Comparison of ENCODE assay signal across 16 mouse cellular contexts in the genomic region with DNA sequence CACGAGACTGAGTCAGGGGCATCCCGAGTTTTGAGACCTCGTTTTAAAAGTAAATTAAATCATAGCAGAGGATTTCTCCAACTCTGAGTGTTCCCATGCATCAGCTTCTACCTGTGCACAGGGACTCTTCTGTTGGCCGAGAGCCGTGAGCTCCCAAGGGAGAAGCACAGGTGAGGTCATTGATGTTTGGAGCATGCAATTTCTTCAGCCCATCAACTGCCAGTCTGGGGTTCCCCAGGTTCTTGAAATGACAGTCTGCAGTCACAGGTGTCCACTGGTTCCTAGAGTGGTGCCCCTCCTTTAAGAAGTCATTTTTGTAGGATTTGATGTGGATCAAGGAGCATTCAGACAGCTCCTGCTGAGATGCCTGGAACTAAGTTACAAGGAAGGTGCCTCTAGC. TPM values are rescaled to one million over a fixed set of nuclear protein-coding genes. Genes with fewer than 3 reads are reported as not detected.
"Had no signal": no experiment of that assay in that cellular context is flagged by ENCODE, and none has a peak within 500 bp of the region (broad histone marks: within the 10 kb centered on the region; RNA-seq: fewer than 3 reads in every experiment).

No protein-coding gene starts in this region.

- DNase-seq: liver, postnatal 0 days; lung, adult 2 months; lung, postnatal 14 days; lung, postnatal 36 days; right cerebral cortex, postnatal 14 days; thymus, adult 2 months; thymus, postnatal 25 days had no signal

- H3K4me1 ChIP-seq: lung, embryonic 15.5 days; midbrain, embryonic 12.5 days; midbrain, embryonic 15.5 days; neural tube, embryonic 12.5 days; stomach, embryonic 15.5 days had no signal

- H3K9ac ChIP-seq: liver, postnatal 0 days; lung, embryonic 15.5 days; midbrain, embryonic 12.5 days; midbrain, embryonic 15.5 days; neural tube, embryonic 12.5 days; stomach, embryonic 15.5 days had no signal

- H3K9me3 ChIP-seq: lung, embryonic 15.5 days; megakaryocyte, embryonic 14.5 days; midbrain, embryonic 12.5 days; midbrain, embryonic 15.5 days; neural tube, embryonic 12.5 days; stomach, embryonic 15.5 days had no signal

- H3K4me3 ChIP-seq: lung, embryonic 15.5 days; megakaryocyte, embryonic 14.5 days; midbrain, embryonic 12.5 days; midbrain, embryonic 15.5 days; neural tube, embryonic 12.5 days; stomach, embryonic 15.5 days had no signal

- H3K27ac ChIP-seq: lung, embryonic 15.5 days; macrophage; midbrain, embryonic 12.5 days; midbrain, embryonic 15.5 days; neural tube, embryonic 12.5 days; stomach, embryonic 15.5 days; stomach, postnatal 0 days had no signal

- H3K27me3 ChIP-seq: lung, embryonic 15.5 days; megakaryocyte, embryonic 14.5 days; midbrain, embryonic 12.5 days; midbrain, embryonic 15.5 days; neural tube, embryonic 12.5 days; stomach, embryonic 15.5 days had no signal

- ATAC-seq: liver, postnatal 0 days; midbrain, embryonic 15.5 days had no signal

- H3K4me2 ChIP-seq: lung, embryonic 15.5 days; midbrain, embryonic 12.5 days; midbrain, embryonic 15.5 days; neural tube, embryonic 12.5 days; stomach, embryonic 15.5 days had no signal

RNA-seq across cellular contexts. Expression of gene Arntl2, which starts 25.0 kb away (rescaled TPM):
- total RNA-seq: megakaryocyte progenitor cell, adult 5-6 weeks had no signal
